Mouse (Mus musculus) heart, embryonic 13.5 days (tissue): ENCODE data around the gene Dph5. TPM values are rescaled to one million over a fixed set of nuclear protein-coding genes. Genes with fewer than 3 reads are reported as not detected.
"Not testable (repeated sequence)": the region's sequence is repeated elsewhere in the genome, so short reads cannot be mapped to it uniquely, and the experiment has no call there.

Source experiments
- ATAC-seq: fragments of 200-750 bp; cut with Nextera tagmentation; 2 replicates; pipeline ENCODE4 v1.8.0; 2017; ENCODE audit warnings: moderate TSS enrichment; ENCODE audit not compliant: insufficient number of reproducible peaks, low FRiP score, low TSS enrichment; ENCODE audit errors: extremely low read depth
- H3K27ac ChIP-seq: fragments of 300-500 bp; sonication (generic); replicated peaks from 2 replicates; pipeline ENCODE4 v1.5.1; 2015; ENCODE audit warnings: moderate library complexity, mild to moderate bottlenecking, inconsistent platforms
- H3K27me3 ChIP-seq: fragments of 300-500 bp; sonication (generic); replicated peaks from 2 replicates; pipeline ENCODE4 v1.6.1; 2015; ENCODE audit warnings: mild to moderate bottlenecking, inconsistent platforms
- H3K36me3 ChIP-seq: fragments of 300-500 bp; sonication (generic); 2 replicates; pipeline ENCODE4 v1.6.1; 2015; ENCODE audit warnings: mild to moderate bottlenecking, inconsistent platforms
- H3K4me1 ChIP-seq: fragments of 300-500 bp; sonication (generic); 2 replicates; pipeline ENCODE4 v1.6.1; 2015; ENCODE audit warnings: inconsistent platforms
- H3K4me2 ChIP-seq: fragments of 300-500 bp; sonication (generic); 2 replicates; pipeline ENCODE4 v1.6.1; 2015; ENCODE audit warnings: inconsistent platforms, mild to moderate bottlenecking, moderate library complexity
- H3K4me3 ChIP-seq: fragments of 300-500 bp; sonication (generic); 2 replicates; pipeline ENCODE4 v1.5.1; 2015; ENCODE audit warnings: moderate library complexity, mild to moderate bottlenecking, inconsistent platforms
- H3K9ac ChIP-seq: fragments of 300-500 bp; sonication (generic); 2 replicates; pipeline ENCODE4 v1.6.1; 2015; ENCODE audit warnings: inconsistent platforms, mild to moderate bottlenecking, moderate library complexity
- H3K9me3 ChIP-seq: fragments of 300-500 bp; sonication (generic); 2 replicates; pipeline ENCODE4 v1.6.1; 2016; ENCODE audit warnings: inconsistent platforms
- WGBS: fragments of 180-500 bp; shearing (Covaris S2); methylation state at CpG from one replicate; pipeline ENCODE4 v1.1.7; 2015; ENCODE audit warnings: mixed read lengths; 5-methylcytosine and 5-hydroxymethylcytosine counted together
- polyA plus RNA-seq: library from polyadenylated mRNA; unstranded; fragments of >200 nt; fragmentation: Nextera tagmentation; extraction: Ambion mirVana; gene quantifications from 2 replicates; pipeline ENCODE4 v1.2.1, GENCODE M21; 2015

Dph5 gene
- polyA plus RNA-seq, 1 experiment from 2014 or later: 17.5 TPM

GRCm38 (mm10) chr3:115858822-115859221 is 28.8 kb upstream of the Dph5 start:
- WGBS: 83% methylated on average over 3 of the region's 3 CpGs
- ATAC-seq: no peak
- no peak overlapping the region for H3K27ac ChIP-seq
- H3K36me3 ChIP-seq: no peaks in the 10 kb centered on the region
- no peak overlapping the region for H3K9ac ChIP-seq
- no peak overlapping the region for H3K4me3 ChIP-seq
- H3K9me3 ChIP-seq: no peaks in the 10 kb centered on the region
- no peak overlapping the region for H3K4me2 ChIP-seq
- H3K4me1 ChIP-seq: no peaks in the 10 kb centered on the region
- no peaks in the 10 kb centered on the region for H3K27me3 ChIP-seq

- H3K36me3 ChIP-seq, H3K9me3 ChIP-seq, H3K4me1 ChIP-seq, H3K9ac ChIP-seq, H3K4me2 ChIP-seq, H3K27me3 ChIP-seq, H3K4me3 ChIP-seq, ATAC-seq, H3K27ac ChIP-seq: not testable (repeated sequence)
- 64% methylated on average over 1 of the region's 1 CpGs for WGBS
These were observed 26.9 kb upstream of the Dph5 start for GRCm38 (mm10) chr3:115860780-115861179.

DNA sequence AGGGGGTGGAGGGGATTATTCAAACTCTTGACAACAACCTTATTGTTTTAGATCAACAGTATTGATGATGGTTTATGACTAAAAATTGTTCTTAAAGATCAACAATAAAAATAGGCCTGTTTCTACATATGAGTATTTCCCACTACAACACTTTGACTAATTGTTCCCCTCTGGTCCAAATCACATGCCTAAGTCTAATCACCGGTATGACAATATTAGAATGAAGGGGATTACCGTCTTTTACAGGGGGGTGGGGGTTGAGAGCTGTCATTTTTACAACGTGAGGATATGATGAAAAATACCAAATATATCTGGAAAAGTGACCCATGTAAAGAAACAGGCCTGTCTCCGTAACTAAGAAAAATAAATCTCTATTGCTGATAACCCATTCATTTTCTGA is 24.1 kb upstream of the Dph5 start:
- H3K9me3 ChIP-seq: no peaks in the 10 kb centered on the region
- peaks cover 5% of the 10 kb centered on the region; the same call in 1 of the 2 replicates for H3K4me1 ChIP-seq
- 66% methylated on average over 4 of the region's 4 CpGs for WGBS
- H3K9ac ChIP-seq: no peak overlapping the region
- no peak overlapping the region for H3K27ac ChIP-seq
- ATAC-seq: no peak
- H3K4me3 ChIP-seq: no peak overlapping the region
- H3K27me3 ChIP-seq: no peaks in the 10 kb centered on the region
- H3K4me2 ChIP-seq: no peak overlapping the region
- no peaks in the 10 kb centered on the region for H3K36me3 ChIP-seq

GRCm38 (mm10) chr3:115867150-115867549 is 20.5 kb upstream of the Dph5 start:
- ATAC-seq: no peak
- Histone ChIP-seq H3K4me1 (peaks cover 5% of the 10 kb centered on the region; the same call in 1 of the 2 replicates), H3K27me3 (no peaks in the 10 kb centered on the region), H3K9me3 (no peaks in the 10 kb centered on the region), H3K4me2 (no peak overlapping the region), H3K9ac (no peak overlapping the region), H3K4me3 (no peak overlapping the region), H3K36me3 (no peaks in the 10 kb centered on the region), H3K27ac (peak overlapping the region; percentile 74)
- WGBS: 28% methylated on average over 4 of the region's 4 CpGs

- no peak for ATAC-seq
- no peaks in the 10 kb centered on the region for H3K36me3 ChIP-seq
- H3K27ac ChIP-seq: peak overlapping the region; percentile 58; the same call in 1 of the 2 replicates
- no peak overlapping the region for H3K4me2 ChIP-seq
- H3K9ac ChIP-seq: no peak overlapping the region
- H3K9me3 ChIP-seq: no peaks in the 10 kb centered on the region
- WGBS: 67% methylated on average over 1 of the region's 1 CpGs
- no peak overlapping the region for H3K4me3 ChIP-seq
- peaks cover 5% of the 10 kb centered on the region; the same call in 1 of the 2 replicates for H3K4me1 ChIP-seq
- H3K27me3 ChIP-seq: no peaks in the 10 kb centered on the region
These were observed 19.7 kb upstream of the Dph5 start for GRCm38 (mm10) chr3:115867901-115868300.

GRCm38 (mm10) chr3:115869360-115869759 is 18.3 kb upstream of the Dph5 start:
- peaks cover 5% of the 10 kb centered on the region; the same call in 1 of the 2 replicates for H3K4me1 ChIP-seq
- no peaks in the 10 kb centered on the region for H3K27me3 ChIP-seq
- H3K36me3 ChIP-seq: no peaks in the 10 kb centered on the region
- no peak overlapping the region for H3K4me3 ChIP-seq
- WGBS: 30% methylated on average over 2 of the region's 2 CpGs
- ATAC-seq: no peak
- no peak overlapping the region for H3K9ac ChIP-seq
- no peaks in the 10 kb centered on the region for H3K9me3 ChIP-seq
- H3K4me2 ChIP-seq: no peak overlapping the region
- no peak overlapping the region for H3K27ac ChIP-seq

DNA sequence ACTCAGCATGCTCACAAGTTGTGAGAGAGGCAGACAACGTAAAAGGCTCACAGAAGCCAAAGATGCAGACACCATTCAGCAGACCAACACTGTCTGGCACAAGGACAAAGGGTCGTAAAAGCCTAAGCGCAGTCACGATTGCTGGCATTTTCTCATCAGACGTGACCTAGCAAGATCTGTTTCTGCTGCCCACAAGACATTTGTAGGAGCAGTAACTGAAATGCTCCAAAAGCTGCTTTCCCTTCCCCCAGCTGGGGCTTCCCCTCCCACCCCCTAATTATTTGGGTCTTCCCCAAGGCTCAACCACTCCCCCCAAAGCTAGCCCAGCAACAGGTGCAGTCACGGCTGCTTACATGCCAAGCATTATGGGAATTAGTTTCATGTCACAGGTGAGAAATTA is 12.1 kb upstream of the Dph5 start:
- H3K4me2 ChIP-seq: 0 out of 2 replicates have a peak overlapping the region, but pooled peaks have one; percentile 20
- H3K9me3 ChIP-seq: peaks cover 11% of the 10 kb centered on the region; the same call in 1 of the 2 replicates
- no peak overlapping the region for H3K4me3 ChIP-seq
- H3K4me1 ChIP-seq: no peaks in the 10 kb centered on the region
- no peak for ATAC-seq
- no peaks in the 10 kb centered on the region for H3K36me3 ChIP-seq
- H3K27ac ChIP-seq: no peak overlapping the region
- no peaks in the 10 kb centered on the region for H3K27me3 ChIP-seq
- no peak overlapping the region for H3K9ac ChIP-seq
- WGBS: 51% methylated on average over 6 of the region's 6 CpGs

DNA sequence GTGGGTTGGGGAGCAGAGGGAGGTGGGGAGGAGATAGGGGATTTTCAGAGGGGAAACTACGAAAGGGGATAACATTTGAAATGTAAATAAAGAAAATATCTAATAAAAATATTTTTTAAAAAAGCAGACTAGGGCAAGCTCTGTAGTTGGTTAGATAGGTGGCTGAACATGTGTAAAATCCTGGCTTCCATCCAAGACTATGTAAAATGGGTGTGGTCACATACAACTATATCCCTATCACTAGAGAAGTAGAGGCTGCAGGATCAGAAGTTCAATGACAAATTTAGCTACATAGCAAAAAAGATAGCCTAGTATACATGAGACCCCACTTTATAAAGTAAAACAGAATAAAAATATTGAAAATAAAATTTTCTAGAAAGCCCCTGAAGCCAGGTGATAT is 10.5 kb upstream of the Dph5 start:
- Histone ChIP-seq H3K36me3 (no peaks in the 10 kb centered on the region), H3K4me1 (no peaks in the 10 kb centered on the region), H3K9me3 (peaks cover 11% of the 10 kb centered on the region; the same call in 1 of the 2 replicates), H3K27me3 (no peaks in the 10 kb centered on the region), H3K4me2 (no peak overlapping the region), H3K27ac (no peak overlapping the region), H3K4me3 (no peak overlapping the region), H3K9ac (no peak overlapping the region)
- no peak for ATAC-seq
- 85% methylated on average over 1 of the region's 1 CpGs for WGBS

- no peaks in the 10 kb centered on the region for H3K27me3 ChIP-seq
- WGBS: 92% methylated on average over 1 of the region's 1 CpGs
- no peak overlapping the region for H3K9ac ChIP-seq
- H3K36me3 ChIP-seq: peaks cover 6% of the 10 kb centered on the region; the same call in 1 of the 2 replicates
- H3K27ac ChIP-seq: no peak overlapping the region
- no peak overlapping the region for H3K4me2 ChIP-seq
- peaks cover 7% of the 10 kb centered on the region for H3K4me1 ChIP-seq
- H3K4me3 ChIP-seq: no peak overlapping the region
- no peak for ATAC-seq
- no peaks in the 10 kb centered on the region for H3K9me3 ChIP-seq
These were observed 3.6 kb upstream of the Dph5 start for GRCm38 (mm10) chr3:115884086-115884485.

GRCm38 (mm10) chr3:115888310-115889106 is 871 bp downstream of the Dph5 start:
- H3K27ac ChIP-seq: peak overlapping the region; percentile 87
- peak; percentile 46; the same call in 1 of the 2 replicates for ATAC-seq
- H3K4me2 ChIP-seq: peak overlapping the region; percentile 91
- peaks cover 7% of the 10 kb centered on the region for H3K4me1 ChIP-seq
- peak overlapping the region; percentile 90 for H3K9ac ChIP-seq
- 2% methylated on average over 21 of the region's 21 CpGs for WGBS
- peak overlapping the region; percentile 84 for H3K4me3 ChIP-seq
- H3K9me3 ChIP-seq: no peaks in the 10 kb centered on the region
- H3K36me3 ChIP-seq: peaks cover 13% of the 10 kb centered on the region
- H3K27me3 ChIP-seq: no peaks in the 10 kb centered on the region

DNA sequence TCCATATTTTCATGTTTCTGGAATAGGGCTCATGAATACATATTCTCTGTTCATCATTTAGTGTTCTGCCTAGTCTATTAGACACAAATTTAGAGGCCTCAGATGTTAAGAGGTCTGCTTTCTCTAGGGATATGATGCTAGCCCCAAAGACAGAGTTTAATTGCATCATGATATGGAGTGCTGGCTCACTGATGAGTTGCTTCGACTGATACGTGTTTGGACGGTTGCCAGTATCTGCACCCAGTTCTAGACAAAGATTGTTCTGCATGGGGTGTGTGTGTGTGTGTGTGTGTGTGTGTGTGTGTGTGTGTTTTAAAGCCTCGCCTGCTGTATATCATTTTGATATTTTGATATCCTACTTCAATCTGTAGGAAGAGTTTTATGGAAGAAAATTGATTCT is 4.7 kb downstream of the Dph5 start:
- Histone ChIP-seq H3K4me1 (peaks cover 7% of the 10 kb centered on the region), H3K4me3 (no peak overlapping the region), H3K9me3 (no peaks in the 10 kb centered on the region), H3K36me3 (peaks cover 19% of the 10 kb centered on the region), H3K27me3 (no peaks in the 10 kb centered on the region), H3K4me2 (no peak overlapping the region), H3K27ac (no peak overlapping the region), H3K9ac (no peak overlapping the region)
- WGBS: 76% methylated on average over 4 of the region's 4 CpGs
- no peak for ATAC-seq

- Histone ChIP-seq H3K4me2 (no peak overlapping the region), H3K4me1 (peaks cover 7% of the 10 kb centered on the region), H3K9ac (no peak overlapping the region), H3K27me3 (no peaks in the 10 kb centered on the region), H3K4me3 (no peak overlapping the region), H3K9me3 (no peaks in the 10 kb centered on the region), H3K36me3 (peaks cover 19% of the 10 kb centered on the region), H3K27ac (no peak overlapping the region)
- 85% methylated on average over 2 of the region's 2 CpGs for WGBS
- no peak for ATAC-seq
These were observed 5.5 kb downstream of the Dph5 start for GRCm38 (mm10) chr3:115893166-115893565.
